Mouse (Mus musculus) brain, embryonic 14.5 days (tissue): ENCODE measurements at regions not wholly inside any gene's neighbourhood (a gene's known extent, or its start where the extent isn't known, plus 50 kb on each side); places are given as distances from the start of the nearest gene placed in this dataset.

Experiments used
- CTCF ChIP-seq: fragments of 200-500 bp; IDR thresholded peaks from 2 replicates; pipeline ENCODE4 v1.5.1; 2012; ENCODE audit warnings: inconsistent platforms, mild to moderate bottlenecking, moderate library complexity, borderline replicate concordance; ENCODE audit not compliant: insufficient read depth, insufficient read length; ENCODE audit errors: extremely low read depth
- POLR2A ChIP-seq: fragments of 200-500 bp; IDR thresholded peaks from 2 replicates; pipeline ENCODE4 v1.6.1; 2012; ENCODE audit warnings: mild to moderate bottlenecking, inconsistent platforms, borderline replicate concordance; ENCODE audit not compliant: poor library complexity, insufficient read depth, insufficient read length, severe bottlenecking; ENCODE audit errors: extremely low read depth

DNA sequence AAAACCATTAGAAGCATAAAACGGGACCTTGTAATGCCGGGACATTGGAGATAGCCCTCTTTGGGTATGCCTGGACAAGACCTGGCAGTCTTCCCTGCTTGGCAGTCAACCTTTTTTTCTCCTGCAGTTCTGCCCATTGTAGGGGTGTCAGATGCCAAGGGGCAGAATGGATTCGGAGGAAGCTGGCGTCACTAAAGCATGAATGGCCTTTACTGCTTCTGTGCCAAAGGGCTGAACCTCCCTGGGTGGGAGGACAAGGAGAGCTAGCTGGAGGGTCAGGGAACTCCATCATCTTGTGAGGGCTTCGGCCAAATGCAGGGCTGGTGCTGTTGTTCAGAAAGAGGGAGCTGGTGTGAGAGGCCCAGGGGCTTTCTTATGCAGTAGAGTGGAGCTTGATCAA, 60.1 kb upstream of the Nkx2-2 start:
- TF ChIP-seq POLR2A: no peak
- TF ChIP-seq CTCF: no peak
